Mouse (Mus musculus): ENCODE results near the gene Ggct.

DNA sequence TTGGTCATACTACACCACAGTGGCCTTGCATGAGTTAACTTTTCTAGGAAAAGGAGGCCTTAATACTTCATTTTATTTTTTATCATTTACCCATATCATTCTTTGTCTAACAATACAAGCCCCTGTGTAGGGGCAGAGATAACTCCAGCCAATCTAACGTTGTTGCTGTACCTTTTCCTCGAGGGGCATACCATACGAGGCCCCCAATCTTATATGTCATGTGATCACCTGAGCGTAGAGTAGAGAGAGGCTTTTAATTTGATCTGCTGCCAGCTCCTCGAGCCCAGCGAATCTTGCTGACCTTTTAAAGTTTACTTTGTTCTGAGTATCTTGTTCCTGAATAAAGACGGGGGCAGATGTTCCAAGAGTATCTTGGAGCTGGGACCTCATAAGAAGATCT lies 19.8 kb upstream of the Ggct start:
- no peak for TF ChIP-seq CTCF (IDR thresholded peaks at IDR 0.05; ENCODE audit: low read depth)
- TF ChIP-seq EP300 (IDR thresholded peaks at IDR 0.05; ENCODE audit: low read depth): no peak

All from heart, postnatal 0 days (tissue).